Mouse (Mus musculus): ENCODE results near the gene Clk4. TPM values are rescaled to one million over a fixed set of nuclear protein-coding genes. Genes with fewer than 3 reads are reported as not detected.
A peak's percentile ranks its signal among the peaks of the same experiment; 100 is the strongest.

Clk4 gene
- 145 and 153 TPM in 2 replicates for polyA plus RNA-seq (2015; fragmentation: Nextera tagmentation; extraction: Ambion mirVana)

DNA sequence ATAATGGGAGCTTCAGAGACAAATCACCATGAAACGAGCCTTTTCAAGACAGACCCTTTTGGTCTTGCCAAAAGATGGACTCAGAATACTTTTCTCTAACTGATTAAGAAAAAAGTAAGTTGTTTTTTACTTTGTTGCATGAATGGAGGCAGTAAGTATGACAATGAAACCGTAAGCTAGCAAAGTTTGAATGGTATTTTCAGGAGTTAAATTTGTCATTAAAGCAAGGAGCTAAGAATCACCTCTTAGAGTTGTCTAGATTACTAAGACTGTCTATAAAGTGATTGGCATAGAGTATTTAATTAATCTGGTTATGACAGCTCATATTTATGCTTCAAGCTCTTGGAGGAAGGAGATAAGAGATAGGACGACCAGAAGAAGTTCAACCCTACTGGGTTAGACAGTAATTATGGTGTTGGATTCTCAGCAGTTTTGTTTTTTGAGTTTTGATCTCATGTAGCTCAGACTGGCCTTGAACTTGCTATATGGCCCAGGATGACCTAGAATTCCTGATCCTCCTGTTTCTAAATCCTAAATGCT, at the start of gene Clk4:
TSS of gene Clk4 (plus strand) at position 51 of the 540 bp plus-strand sequence.
- Histone ChIP-seq H3K36me3 (ENCODE audit: poor library complexity, severe bottlenecking) (no peaks in the 10 kb centered on the region), H3K4me3 (peak within 1 kb of the TSS; percentile 90), H3K9ac (peak within 1 kb of the TSS; percentile 98), H3K4me2 (peak within 1 kb of the TSS; percentile 78), H3K27me3 (no peaks in the 10 kb centered on the region), H3K27ac (peak within 1 kb of the TSS; percentile 77), H3K9me3 (replicated peaks) (no peaks in the 10 kb centered on the region), H3K4me1 (peaks cover 36% of the 10 kb centered on the region)
- WGBS: 76% methylated on average over 3 of the region's 3 CpGs
- no peak for ATAC-seq

DNA sequence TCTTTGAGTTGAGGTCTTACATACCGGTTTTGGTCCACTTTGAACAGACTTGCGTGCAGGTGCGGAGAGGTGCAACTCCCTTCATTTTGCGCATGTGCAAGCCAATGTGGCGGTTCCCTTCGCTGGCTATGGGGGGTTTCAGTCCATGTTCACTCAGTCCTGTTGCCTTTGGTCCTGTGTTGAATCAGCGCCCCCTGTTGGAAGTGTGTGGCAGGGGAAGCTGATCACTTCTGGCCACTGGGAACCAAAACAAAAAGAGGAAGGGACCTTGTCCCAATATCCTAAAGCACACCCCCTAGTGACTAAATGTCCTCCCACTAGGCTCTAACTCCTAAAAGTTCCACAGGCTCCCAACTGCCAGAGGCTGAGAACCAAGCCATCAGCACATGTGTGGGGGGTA, 47.5 kb upstream of the Clk4 start:
- Histone ChIP-seq H3K27ac (no peak overlapping the region), H3K36me3 (ENCODE audit: poor library complexity, severe bottlenecking) (no peaks in the 10 kb centered on the region), H3K4me3 (no peak overlapping the region), H3K4me2 (no peak overlapping the region), H3K9ac (no peak overlapping the region), H3K9me3 (replicated peaks) (no peaks in the 10 kb centered on the region), H3K4me1 (no peaks in the 10 kb centered on the region), H3K27me3 (no peaks in the 10 kb centered on the region)
- no peak for ATAC-seq
- WGBS: 83% methylated on average over 7 of the region's 7 CpGs

DNA sequence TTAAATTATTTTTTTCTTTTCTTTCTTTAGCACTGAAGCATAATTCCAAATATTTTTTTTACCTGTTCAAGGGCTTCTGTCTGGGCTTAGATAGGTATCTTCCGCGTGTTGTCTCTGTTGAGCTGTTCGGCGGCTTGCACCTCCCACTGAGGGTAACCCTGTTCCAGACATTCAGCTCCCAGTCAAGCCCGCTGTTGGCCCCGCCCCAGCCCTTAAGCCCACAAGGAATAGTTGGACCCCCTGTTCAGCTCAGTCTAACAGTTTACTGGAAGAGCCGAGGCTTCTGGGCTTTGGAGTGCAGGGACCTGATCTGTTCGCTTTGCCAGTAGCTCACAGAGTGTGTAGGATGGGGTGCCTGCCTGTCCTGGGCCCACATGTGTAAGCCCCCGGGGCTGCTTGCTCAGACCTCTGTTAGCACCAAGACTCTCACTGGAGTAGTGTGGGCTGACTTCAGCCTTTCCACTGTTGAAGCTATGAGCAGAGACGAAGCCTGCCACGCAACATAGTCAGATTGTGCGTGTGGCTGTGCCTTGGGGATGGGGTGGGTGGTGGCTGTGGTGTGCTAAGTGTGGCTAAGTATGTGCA, 42.0 kb upstream of the Clk4 start:
- Histone ChIP-seq H3K9ac (no peak overlapping the region), H3K4me2 (no peak overlapping the region), H3K27me3 (no peaks in the 10 kb centered on the region), H3K4me1 (no peaks in the 10 kb centered on the region), H3K27ac (no peak overlapping the region), H3K4me3 (no peak overlapping the region), H3K9me3 (replicated peaks) (no peaks in the 10 kb centered on the region), H3K36me3 (ENCODE audit: poor library complexity, severe bottlenecking) (no peaks in the 10 kb centered on the region)
- ATAC-seq: no peak
- WGBS: 85% methylated on average over 12 of the region's 12 CpGs

DNA sequence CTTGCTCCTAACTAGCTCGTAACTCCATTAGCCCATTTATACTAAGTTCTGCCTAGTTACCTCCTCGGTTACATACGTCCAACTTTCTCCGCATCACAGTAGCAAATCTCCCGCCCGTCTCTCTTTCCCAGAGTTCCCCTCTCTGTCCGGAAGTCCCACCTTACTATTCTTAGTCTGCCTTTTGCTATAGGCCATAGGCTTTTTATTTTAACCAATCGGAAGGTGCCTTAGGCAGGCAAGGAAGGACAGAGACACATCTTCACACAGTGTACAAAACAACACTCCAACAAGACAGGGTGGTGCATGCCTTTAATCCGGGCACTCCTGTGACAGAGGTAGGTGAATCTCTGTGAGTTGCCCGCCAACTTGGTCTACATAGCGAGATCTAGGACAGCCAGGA, 41.2 kb upstream of the Clk4 start, which contains the start of gene Gm12569:
TSS of gene Gm12569 (plus strand) at position 166 of the 400 bp plus-strand sequence.
- H3K4me2 ChIP-seq: no peak within 1 kb of the TSS
- ATAC-seq: no peak
- H3K9me3 ChIP-seq (replicated peaks): no peaks in the 10 kb centered on the region
- 93% methylated on average over 11 of the region's 11 CpGs for WGBS
- no peaks in the 10 kb centered on the region for H3K4me1 ChIP-seq
- no peak within 1 kb of the TSS for H3K4me3 ChIP-seq
- H3K27ac ChIP-seq: no peak within 1 kb of the TSS
- no peaks in the 10 kb centered on the region for H3K36me3 ChIP-seq (ENCODE audit: poor library complexity, severe bottlenecking)
- no peaks in the 10 kb centered on the region for H3K27me3 ChIP-seq
- no peak within 1 kb of the TSS for H3K9ac ChIP-seq

DNA sequence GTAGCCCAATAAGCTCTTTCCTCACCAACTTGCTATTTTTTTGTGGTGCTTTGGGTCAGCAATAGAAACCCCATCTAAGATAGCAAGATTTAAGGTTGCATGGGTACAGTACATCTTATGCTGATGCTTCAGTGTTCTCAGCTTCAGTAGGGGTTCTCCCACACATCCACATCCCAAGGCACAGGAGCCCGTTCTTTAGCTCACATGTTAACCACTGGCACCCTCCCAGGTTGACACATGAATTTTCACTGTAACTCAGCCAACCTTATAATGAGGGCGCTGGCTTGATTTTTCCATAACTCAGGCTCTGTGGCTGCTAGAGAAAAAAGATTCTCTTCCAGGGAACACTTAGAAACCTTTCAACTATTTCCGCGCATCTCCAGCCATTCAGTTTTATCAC, 34.4 kb upstream of the Clk4 start:
- no peak for ATAC-seq
- no peak overlapping the region for H3K27ac ChIP-seq

DNA sequence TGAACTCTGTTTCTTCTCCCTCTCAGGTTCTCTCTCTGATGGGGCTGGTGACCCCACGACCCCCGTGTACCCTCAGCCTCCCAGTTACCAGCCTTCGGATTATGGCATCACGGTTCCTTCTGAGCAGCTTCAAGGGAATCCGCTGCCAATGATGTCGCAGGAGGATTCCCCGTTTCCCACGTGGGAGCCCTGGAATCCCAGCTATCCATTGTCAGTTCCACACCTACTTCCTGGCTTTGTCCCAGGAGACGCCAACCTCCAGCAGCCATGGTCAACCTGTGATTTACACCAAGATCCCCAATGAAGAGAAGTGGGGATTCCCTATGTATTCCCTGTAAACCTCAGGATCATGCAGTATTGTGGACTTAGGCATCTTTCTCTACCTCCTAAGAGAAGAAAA, 26.9 kb upstream of the Clk4 start:
- 87% methylated on average over 9 of the region's 9 CpGs for WGBS
- Histone ChIP-seq H3K36me3 (ENCODE audit: poor library complexity, severe bottlenecking) (no peaks in the 10 kb centered on the region), H3K9me3 (replicated peaks) (no peaks in the 10 kb centered on the region), H3K27ac (no peak overlapping the region), H3K4me3 (no peak overlapping the region), H3K4me1 (no peaks in the 10 kb centered on the region), H3K9ac (no peak overlapping the region), H3K27me3 (no peaks in the 10 kb centered on the region), H3K4me2 (no peak overlapping the region)
- ATAC-seq: no peak

More for the DNA sequence above, 34.4 kb upstream of the Clk4 start:
- Histone ChIP-seq H3K9ac (no peak overlapping the region), H3K4me2 (no peak overlapping the region), H3K4me1 (no peaks in the 10 kb centered on the region), H3K9me3 (replicated peaks) (no peaks in the 10 kb centered on the region), H3K36me3 (ENCODE audit: poor library complexity, severe bottlenecking) (no peaks in the 10 kb centered on the region), H3K27me3 (no peaks in the 10 kb centered on the region), H3K4me3 (no peak overlapping the region)
- WGBS: 87% methylated on average over 4 of the region's 4 CpGs

DNA sequence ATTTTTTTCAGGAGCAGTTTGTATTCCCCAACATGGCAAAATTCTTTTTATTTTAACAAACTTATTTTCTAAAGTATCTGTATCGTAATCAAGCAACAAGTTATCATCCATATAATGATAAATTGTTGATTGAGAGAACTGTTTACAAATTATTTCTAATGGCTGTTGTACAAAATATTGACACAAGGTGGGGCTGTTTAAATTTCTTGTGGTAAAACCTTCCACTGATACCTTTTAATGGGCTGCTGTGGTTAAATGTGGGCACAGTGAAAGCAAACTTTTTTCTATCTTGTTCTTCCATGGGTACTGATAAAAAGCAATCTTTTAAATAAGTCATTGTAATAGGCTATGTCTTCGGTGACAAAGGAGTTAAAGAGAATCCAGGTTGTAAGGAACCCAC, 18.6 kb upstream of the Clk4 start:
- Histone ChIP-seq H3K27ac (no peak overlapping the region), H3K27me3 (no peaks in the 10 kb centered on the region), H3K9ac (no peak overlapping the region), H3K4me1 (no peaks in the 10 kb centered on the region), H3K4me2 (no peak overlapping the region), H3K9me3 (replicated peaks) (no peaks in the 10 kb centered on the region), H3K36me3 (ENCODE audit: poor library complexity, severe bottlenecking) (no peaks in the 10 kb centered on the region), H3K4me3 (no peak overlapping the region)
- ATAC-seq: no peak
- 90% methylated on average over 2 of the region's 2 CpGs for WGBS

DNA sequence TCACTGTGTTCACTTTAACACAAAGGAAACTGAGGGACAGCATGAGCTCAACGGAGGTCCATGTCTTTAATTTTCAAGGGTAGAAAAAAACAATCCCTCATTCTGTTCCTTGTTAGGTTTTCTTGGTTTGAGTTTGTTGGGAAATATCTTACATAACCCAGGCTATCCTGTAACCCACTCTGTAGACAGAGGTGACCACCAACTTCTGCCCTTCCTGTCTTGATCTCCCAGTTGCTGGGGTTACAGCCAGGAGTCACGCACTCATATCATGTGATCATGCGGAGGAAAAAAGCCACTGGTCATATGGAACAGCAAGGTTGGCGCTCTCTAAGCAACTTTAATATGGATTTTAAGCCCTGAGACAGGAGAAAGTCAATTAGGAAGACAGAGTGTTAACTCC, 4.5 kb upstream of the Clk4 start:
- no peaks in the 10 kb centered on the region for H3K9me3 ChIP-seq (replicated peaks)
- 94% methylated on average over 4 of the region's 4 CpGs for WGBS

DNA sequence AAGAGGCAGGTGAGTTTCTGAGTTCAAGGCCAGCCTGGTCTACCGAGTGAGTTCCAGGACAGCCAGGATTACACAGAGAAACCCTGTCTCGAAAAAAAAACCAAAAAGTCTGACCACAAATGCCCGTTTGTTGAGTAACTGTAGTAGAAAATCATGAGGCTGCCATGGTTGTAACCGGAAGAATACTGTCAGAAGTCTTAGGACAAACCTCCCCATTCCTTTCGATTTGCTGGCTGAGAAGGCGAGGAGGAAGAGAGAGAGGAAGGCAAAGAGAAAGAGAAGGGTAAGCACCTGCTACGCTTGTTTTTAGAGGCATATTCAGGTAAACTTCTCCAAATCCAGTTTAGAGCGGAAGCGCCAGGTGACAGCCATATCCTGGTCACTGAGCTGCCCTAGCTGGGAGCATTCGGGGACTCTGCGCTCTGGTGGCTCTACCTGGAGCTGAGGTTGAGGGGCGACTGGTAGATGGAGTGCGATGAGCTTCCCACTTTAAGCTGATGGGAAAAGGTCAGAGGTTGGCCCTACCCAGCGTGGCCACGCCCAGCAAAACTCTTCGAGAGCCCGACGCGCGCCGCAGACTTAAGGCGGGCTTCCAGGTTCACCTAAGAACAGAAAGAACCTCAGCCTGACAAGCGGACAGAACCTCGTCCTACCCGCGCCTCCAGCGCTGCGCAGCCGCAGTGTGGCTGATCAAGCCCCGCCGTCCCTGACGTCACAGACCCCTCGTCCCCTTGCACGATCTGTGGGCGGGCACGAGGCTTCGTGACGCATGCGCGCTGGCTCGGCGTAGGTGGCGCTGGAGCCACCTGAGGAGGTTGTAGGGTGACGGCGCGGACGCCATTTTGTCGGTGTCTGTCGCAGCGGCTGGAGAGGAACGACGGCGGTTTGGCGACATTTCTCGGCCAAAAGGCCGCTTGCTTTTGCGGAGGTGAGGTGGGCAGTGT, 1.1 kb downstream of the Clk4 start, which contains the start of gene BC049762:
TSS of gene BC049762 (minus strand) at position 705 of the 944 bp plus-strand sequence.
- peak within 1 kb of the TSS; percentile 90 for H3K4me3 ChIP-seq
- H3K36me3 ChIP-seq (ENCODE audit: poor library complexity, severe bottlenecking): 0 out of 2 replicates have a peak, but pooled peaks cover 6% of the 10 kb centered on the region
- H3K9me3 ChIP-seq (replicated peaks): no peaks in the 10 kb centered on the region
- peak within 1 kb of the TSS; percentile 78 for H3K4me2 ChIP-seq
- H3K27ac ChIP-seq: peak within 1 kb of the TSS; percentile 93
- H3K27me3 ChIP-seq: no peaks in the 10 kb centered on the region
- ATAC-seq: peak; percentile 99
- WGBS: 9% methylated on average over 57 of the region's 57 CpGs
- peaks cover 36% of the 10 kb centered on the region for H3K4me1 ChIP-seq
- peak within 1 kb of the TSS; percentile 98 for H3K9ac ChIP-seq

More for the DNA sequence above, 4.5 kb upstream of the Clk4 start:
- Histone ChIP-seq H3K4me1 (no peaks in the 10 kb centered on the region), H3K9ac (no peak overlapping the region), H3K4me2 (no peak overlapping the region), H3K4me3 (no peak overlapping the region), H3K36me3 (ENCODE audit: poor library complexity, severe bottlenecking) (no peaks in the 10 kb centered on the region), H3K27ac (no peak overlapping the region), H3K27me3 (no peaks in the 10 kb centered on the region)
- no peak for ATAC-seq

DNA sequence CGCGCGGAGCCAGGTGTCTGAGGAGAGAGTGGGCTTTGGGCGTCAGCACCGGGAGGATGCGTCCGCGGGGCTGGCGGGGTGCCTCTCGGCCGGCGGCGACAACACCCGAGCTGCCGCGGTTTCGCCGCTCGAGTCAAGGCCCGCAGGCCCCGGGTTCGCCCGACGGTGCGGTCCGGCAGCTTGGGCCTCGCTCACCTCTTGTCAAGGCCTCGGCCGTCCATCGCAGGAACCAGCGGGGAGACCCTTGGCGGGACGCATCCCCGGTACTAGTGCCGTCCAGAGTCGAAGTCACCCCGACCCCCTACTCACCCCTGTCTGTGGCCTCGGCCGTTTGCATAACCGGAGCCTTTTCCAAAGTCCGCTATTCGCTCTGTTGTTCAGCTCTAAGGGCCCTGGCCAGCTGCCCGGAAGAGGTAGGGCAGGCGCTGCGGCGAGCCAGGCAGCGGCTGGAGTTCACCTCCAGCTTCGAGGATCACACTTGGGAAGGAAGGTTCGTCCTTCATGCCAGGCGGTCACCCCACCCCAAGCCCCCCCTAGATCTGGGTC, 1.8 kb downstream of the Clk4 start:
- Histone ChIP-seq H3K4me3 (peak overlapping the region; percentile 90), H3K27ac (peak overlapping the region; percentile 93), H3K4me1 (peaks cover 36% of the 10 kb centered on the region), H3K36me3 (ENCODE audit: poor library complexity, severe bottlenecking) (0 out of 2 replicates have a peak, but pooled peaks cover 6% of the 10 kb centered on the region), H3K9me3 (replicated peaks) (no peaks in the 10 kb centered on the region), H3K9ac (peak overlapping the region; percentile 98), H3K4me2 (peak overlapping the region; percentile 78), H3K27me3 (no peaks in the 10 kb centered on the region)
- WGBS: under 1% methylated on average over 44 of the region's 50 CpGs
- peak; percentile 76 for ATAC-seq

DNA sequence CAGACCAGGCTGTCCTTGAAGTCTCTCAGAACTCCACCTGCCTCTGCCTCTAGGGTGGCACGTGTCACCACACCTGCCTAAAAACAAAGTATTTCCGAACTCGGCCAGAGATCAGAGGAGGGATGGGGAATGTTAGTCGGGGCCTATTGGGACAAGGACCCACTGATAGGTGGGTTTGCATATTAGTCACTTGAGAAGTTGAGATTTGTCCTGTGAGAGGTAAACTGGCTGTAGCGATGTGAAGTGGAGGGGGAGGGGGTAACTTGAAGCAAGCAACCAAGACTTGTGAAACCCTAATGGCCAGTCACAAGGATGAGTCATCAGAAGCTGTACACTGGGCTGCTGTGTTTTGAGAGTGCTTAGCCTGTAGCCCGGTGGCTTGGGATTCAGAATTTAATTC, 2.8 kb downstream of the Clk4 start:
- peak overlapping the region; percentile 98 for H3K9ac ChIP-seq
- H3K4me1 ChIP-seq: peaks cover 36% of the 10 kb centered on the region
- 23% methylated on average over 6 of the region's 6 CpGs for WGBS
- H3K36me3 ChIP-seq (ENCODE audit: poor library complexity, severe bottlenecking): 0 out of 2 replicates have a peak, but pooled peaks cover 6% of the 10 kb centered on the region
- no peaks in the 10 kb centered on the region for H3K27me3 ChIP-seq
- no peaks in the 10 kb centered on the region for H3K9me3 ChIP-seq (replicated peaks)
- H3K4me3 ChIP-seq: peak overlapping the region; percentile 90
- H3K4me2 ChIP-seq: peak overlapping the region; percentile 78
- no peak overlapping the region; the same call in 1 of the 2 replicates for H3K27ac ChIP-seq
- no peak for ATAC-seq

Data from forebrain, embryonic 13.5 days (tissue).